Mouse (Mus musculus): ENCODE measurements at regions not wholly inside any gene's neighbourhood (a gene's known extent, or its start where the extent isn't known, plus 50 kb on each side); places are given as distances from the start of the nearest gene placed in this dataset.

GRCm38 (mm10) chr8:11973436-11973835 lies 133.2 kb downstream of the Tex29 start:
- no peak for TF ChIP-seq POLR2A (IDR thresholded peaks at IDR 0.05; ENCODE audit: extremely low read depth, insufficient read depth, low read length)
- no peak for TF ChIP-seq CTCF (IDR thresholded peaks at IDR 0.05; ENCODE audit: low read depth, low read length)
